Mouse (Mus musculus) midbrain, postnatal 0 days (tissue): Measurements from ENCODE around the gene Slc35c1. TPM values are rescaled to one million over a fixed set of nuclear protein-coding genes. Genes with fewer than 3 reads are reported as not detected.

Source experiments
- ATAC-seq: fragments of 200-750 bp; cut with Nextera tagmentation; 2 replicates; pipeline ENCODE4 v1.8.0; 2017; ENCODE audit warnings: moderate number of reproducible peaks, mild to moderate bottlenecking, moderate TSS enrichment, moderate library complexity; ENCODE audit not compliant: low FRiP score
- DNase-seq: peaks from one replicate; pipeline ENCODE4 v3.0.0-alpha.2; 2015; ENCODE audit warnings: low spot score
- H3K27ac ChIP-seq: fragments of 300-500 bp; sonication (generic); 2 replicates; pipeline ENCODE4 v1.5.1; 2014; ENCODE audit warnings: low read depth, mild to moderate bottlenecking, low read length, mixed read lengths
- H3K27me3 ChIP-seq: fragments of 300-500 bp; sonication (generic); 2 replicates; pipeline ENCODE4 v1.6.1; 2014; ENCODE audit warnings: low read length, control low read depth, mixed read lengths; ENCODE audit not compliant: insufficient read depth
- H3K36me3 ChIP-seq: fragments of 300-500 bp; sonication (generic); 2 replicates; pipeline ENCODE4 v1.6.1; 2014; ENCODE audit warnings: low read length, control low read depth, mixed read lengths; ENCODE audit not compliant: insufficient read depth
- H3K4me1 ChIP-seq: fragments of 300-500 bp; sonication (generic); 2 replicates; pipeline ENCODE4 v1.6.1; 2014; ENCODE audit warnings: mild to moderate bottlenecking, control low read depth, antibody characterized with exemption, low read length, mixed read lengths; ENCODE audit not compliant: insufficient read depth
- H3K4me2 ChIP-seq: fragments of 300-500 bp; sonication (generic); 2 replicates; pipeline ENCODE4 v1.6.1; 2014; ENCODE audit warnings: low read depth, mild to moderate bottlenecking, low read length, mixed read lengths; ENCODE audit not compliant: poor library complexity, severe bottlenecking
- H3K4me3 ChIP-seq: fragments of 300-500 bp; sonication (generic); 2 replicates; pipeline ENCODE4 v1.5.1; 2014; ENCODE audit warnings: low read depth, mild to moderate bottlenecking, low read length, moderate library complexity
- H3K9ac ChIP-seq: fragments of 300-500 bp; sonication (generic); replicated peaks from 2 replicates; pipeline ENCODE4 v1.6.1; 2014; ENCODE audit warnings: mild to moderate bottlenecking, low read length, moderate library complexity, mixed read lengths; ENCODE audit not compliant: poor library complexity, severe bottlenecking
- H3K9me3 ChIP-seq: fragments of 300-500 bp; sonication (generic); 2 replicates; pipeline ENCODE4 v1.6.1; 2016; ENCODE audit warnings: low read length, control low read depth
- CTCF ChIP-seq: IDR thresholded peaks from 2 replicates; pipeline ENCODE4 v1.5.1; 2016; ENCODE audit warnings: antibody characterized with exemption, mild to moderate bottlenecking
- WGBS: fragments of 180-500 bp; shearing (Covaris S2); extraction: QIAGEN DNeasy Blood & Tissue Kit; methylation state at CpG from one replicate; pipeline ENCODE4 v1.1.7; 2014; 5-methylcytosine and 5-hydroxymethylcytosine counted together
- polyA plus RNA-seq: library from polyadenylated mRNA; unstranded; fragments of >200 nt; fragmentation: Nextera tagmentation; extraction: Ambion mirVana; gene quantifications from 2 replicates; pipeline ENCODE4 v1.2.1, GENCODE M21; 2015
- total RNA-seq: library from RNA; depleted of rRNA; stranded (reverse); fragments of >200 nt; gene quantifications from 2 replicates; pipeline ENCODE4 v1.2.3, GENCODE M21; 2014

The Slc35c1 gene
- total and polyA plus RNA-seq, 2 experiments from 2014 or later: 16.8 to 18.6 TPM

GRCm38 (mm10) chr2:92422388-92423135 lies 37.8 kb downstream of the Slc35c1 start:
- H3K4me3 ChIP-seq: no peak overlapping the region
- H3K4me1 ChIP-seq: 0 out of 2 replicates have a peak, but pooled peaks cover 6% of the 10 kb centered on the region
- peak overlapping the region; percentile 71; the same call in 1 of the 2 replicates for H3K27ac ChIP-seq
- H3K4me2 ChIP-seq: no peak overlapping the region
- peak; percentile 43 for DNase-seq
- H3K9me3 ChIP-seq: no peaks in the 10 kb centered on the region
- no peak overlapping the region for H3K9ac ChIP-seq
- H3K36me3 ChIP-seq: peaks cover 68% of the 10 kb centered on the region
- H3K27me3 ChIP-seq: no peaks in the 10 kb centered on the region
- 81% methylated on average over 10 of the region's 10 CpGs for WGBS
- TF ChIP-seq CTCF: peak; percentile 59
- no peak for ATAC-seq

GRCm38 (mm10) chr2:92421723-92422387 lies 38.5 kb downstream of the Slc35c1 start:
- Histone ChIP-seq H3K9ac (no peak overlapping the region), H3K4me2 (no peak overlapping the region), H3K27me3 (no peaks in the 10 kb centered on the region), H3K27ac (no peak overlapping the region), H3K36me3 (peaks cover 75% of the 10 kb centered on the region), H3K4me3 (no peak overlapping the region), H3K4me1 (0 out of 2 replicates have a peak, but pooled peaks cover 6% of the 10 kb centered on the region), H3K9me3 (no peaks in the 10 kb centered on the region)
- ATAC-seq (no peak), DNase-seq (no peak)
- 91% methylated on average over 7 of the region's 7 CpGs for WGBS
- no peak for TF ChIP-seq CTCF

GRCm38 (mm10) chr2:92411705-92412104 lies 48.6 kb downstream of the Slc35c1 start:
- Histone ChIP-seq H3K4me1 (no peaks in the 10 kb centered on the region), H3K9ac (no peak overlapping the region), H3K36me3 (peaks cover 90% of the 10 kb centered on the region), H3K4me2 (no peak overlapping the region), H3K9me3 (no peaks in the 10 kb centered on the region), H3K4me3 (no peak overlapping the region), H3K27ac (no peak overlapping the region), H3K27me3 (no peaks in the 10 kb centered on the region)
- no peak for ATAC-seq
- WGBS: 87% methylated on average over 10 of the region's 10 CpGs
- no peak for DNase-seq
- TF ChIP-seq CTCF: no peak

GRCm38 (mm10) chr2:92408309-92409045 lies 51.9 kb downstream of the Slc35c1 start:
- no peak overlapping the region for H3K4me2 ChIP-seq
- peaks cover 86% of the 10 kb centered on the region for H3K36me3 ChIP-seq
- DNase-seq (no peak), ATAC-seq (no peak)
- H3K9ac ChIP-seq: no peak overlapping the region
- H3K4me1 ChIP-seq: no peaks in the 10 kb centered on the region
- no peaks in the 10 kb centered on the region for H3K27me3 ChIP-seq
- no peak overlapping the region for H3K27ac ChIP-seq
- no peak overlapping the region for H3K4me3 ChIP-seq
- no peaks in the 10 kb centered on the region for H3K9me3 ChIP-seq
- WGBS: 91% methylated on average over 18 of the region's 18 CpGs
- TF ChIP-seq CTCF: no peak

DNA sequence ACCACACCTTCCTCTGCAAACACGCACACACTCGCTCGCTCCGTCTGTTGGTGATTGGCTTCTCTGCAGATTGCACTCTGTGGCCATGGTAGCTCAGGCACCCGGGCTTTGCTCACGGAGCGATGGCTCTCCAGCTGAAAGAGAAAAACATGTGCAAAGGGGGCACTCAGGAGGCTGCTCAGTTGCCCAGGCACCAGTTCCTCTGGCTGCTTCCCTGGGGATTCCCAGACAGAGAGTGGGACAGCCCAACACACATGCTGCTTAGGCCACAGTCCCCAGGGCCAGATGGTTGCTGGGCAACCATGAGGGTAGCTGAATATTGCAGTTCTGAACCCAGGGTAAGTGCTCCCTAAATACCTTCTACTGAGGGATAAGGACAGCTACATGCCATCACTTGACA lies 54.7 kb downstream of the Slc35c1 start:
- no peak for TF ChIP-seq CTCF
- Histone ChIP-seq H3K4me1 (no peaks in the 10 kb centered on the region), H3K4me2 (no peak overlapping the region), H3K9me3 (no peaks in the 10 kb centered on the region), H3K36me3 (peaks cover 62% of the 10 kb centered on the region), H3K27me3 (no peaks in the 10 kb centered on the region), H3K27ac (no peak overlapping the region), H3K9ac (peak overlapping the region; percentile 13; the same call in 1 of the 2 replicates), H3K4me3 (no peak overlapping the region)
- WGBS: 76% methylated on average over 7 of the region's 7 CpGs
- peak; percentile 45 for DNase-seq
- no peak for ATAC-seq
